In the genomic region with DNA sequence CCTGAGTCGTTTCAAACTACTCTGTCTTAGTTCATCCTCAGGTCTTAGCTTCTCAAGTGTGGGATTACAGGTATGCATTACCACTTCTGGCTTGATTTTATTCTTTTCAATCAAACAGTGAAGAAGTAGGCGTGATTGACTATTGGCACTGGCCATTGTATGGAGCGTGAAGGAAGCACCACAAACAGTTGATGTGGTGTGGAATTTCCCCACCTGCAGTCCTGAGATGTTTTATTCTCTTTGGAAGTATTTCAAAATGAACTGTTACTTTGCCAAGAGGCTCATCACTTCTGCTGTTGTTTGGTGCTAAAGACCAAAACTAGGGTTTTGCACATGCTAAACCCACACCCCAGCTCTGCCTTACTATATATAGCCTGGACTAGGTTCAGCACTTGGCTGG, we compare ENCODE assay signal across 19 mouse cellular contexts.
"Had no signal": no experiment of that assay in that cellular context is flagged by ENCODE, and none has a peak within 500 bp of the region (broad histone marks: within the 10 kb centered on the region; RNA-seq: fewer than 3 reads in every experiment).

No protein-coding gene starts in this region.

- DNase-seq: kidney, adult 9 months; kidney, postnatal 14 days; kidney, postnatal 4 days; liver; lung, adult 18-20 months; lung, postnatal 10 days; lung, postnatal 36 days; midbrain, embryonic 14.5 days; right cerebral cortex, adult 18-20 months; right cerebral cortex, postnatal 14 days; right cerebral cortex, postnatal 4 days had no signal

- H3K27ac ChIP-seq: limb, embryonic 10.5 days; limb, embryonic 13.5 days; liver, embryonic 12.5 days; liver, embryonic 15.5 days; lung, embryonic 15.5 days; neural tube, embryonic 12.5 days; neural tube, embryonic 15.5 days had no signal

- H3K27me3 ChIP-seq: limb, embryonic 13.5 days; liver, embryonic 12.5 days; liver, embryonic 15.5 days; lung, embryonic 15.5 days; neural tube, embryonic 12.5 days; neural tube, embryonic 15.5 days had no signal

- H3K36me3 ChIP-seq: limb, embryonic 10.5 days; limb, embryonic 13.5 days; liver, embryonic 12.5 days; liver, embryonic 15.5 days; lung, embryonic 15.5 days; neural tube, embryonic 12.5 days; neural tube, embryonic 15.5 days had no signal

- ATAC-seq: intestine, postnatal 0 days; liver, embryonic 12.5 days had no signal

- H3K4me3 ChIP-seq: limb, embryonic 10.5 days; limb, embryonic 13.5 days; liver, embryonic 12.5 days; liver, embryonic 15.5 days; lung, embryonic 15.5 days; neural tube, embryonic 12.5 days; neural tube, embryonic 15.5 days had no signal

- H3K4me1 ChIP-seq: liver, embryonic 15.5 days; lung, embryonic 15.5 days had no signal
